Mouse (Mus musculus) midbrain, embryonic 12.5 days (tissue): ENCODE measurements around the gene Syk. TPM values are rescaled to one million over a fixed set of nuclear protein-coding genes. Genes with fewer than 3 reads are reported as not detected.

Source experiments
- ATAC-seq: fragments of 200-750 bp; cut with Nextera tagmentation; 2 replicates; pipeline ENCODE4 v1.8.0; 2017; ENCODE audit warnings: low read depth, moderate TSS enrichment, moderate library complexity; ENCODE audit not compliant: low FRiP score
- H3K27ac ChIP-seq: fragments of 300-500 bp; sonication (generic); replicated peaks from 2 replicates; pipeline ENCODE4 v1.5.1; 2016; ENCODE audit warnings: mild to moderate bottlenecking
- H3K27me3 ChIP-seq: fragments of 300-500 bp; sonication (generic); 2 replicates; pipeline ENCODE4 v1.6.1; 2016; ENCODE audit warnings: mild to moderate bottlenecking
- H3K36me3 ChIP-seq: fragments of 300-500 bp; sonication (generic); 2 replicates; pipeline ENCODE4 v1.6.1; 2016
- H3K4me1 ChIP-seq: fragments of 300-500 bp; sonication (generic); 2 replicates; pipeline ENCODE4 v1.6.1; 2016
- H3K4me2 ChIP-seq: fragments of 300-500 bp; sonication (generic); replicated peaks from 2 replicates; pipeline ENCODE4 v1.6.1; 2016; ENCODE audit warnings: mild to moderate bottlenecking, moderate library complexity
- H3K4me3 ChIP-seq: fragments of 300-500 bp; sonication (generic); 2 replicates; pipeline ENCODE4 v1.5.1; 2016; ENCODE audit warnings: mild to moderate bottlenecking
- H3K9ac ChIP-seq: fragments of 300-500 bp; sonication (generic); replicated peaks from 2 replicates; pipeline ENCODE4 v1.6.1; 2016; ENCODE audit warnings: mild to moderate bottlenecking, moderate library complexity
- H3K9me3 ChIP-seq: fragments of 300-500 bp; sonication (generic); 2 replicates; pipeline ENCODE4 v1.6.1; 2016; ENCODE audit warnings: mild to moderate bottlenecking
- WGBS: fragments of 180-500 bp; shearing (Covaris S2); methylation state at CpG from one replicate; pipeline ENCODE4 v1.1.7; 2016; 5-methylcytosine and 5-hydroxymethylcytosine counted together
- polyA plus RNA-seq: library from polyadenylated mRNA; unstranded; fragments of >200 nt; fragmentation: Nextera tagmentation; extraction: Ambion mirVana; gene quantifications from 2 replicates; pipeline ENCODE4 v1.2.1, GENCODE M21; 2016

Gene Syk
- polyA plus RNA-seq, 1 experiment from 2014 or later: 3.2 TPM

DNA sequence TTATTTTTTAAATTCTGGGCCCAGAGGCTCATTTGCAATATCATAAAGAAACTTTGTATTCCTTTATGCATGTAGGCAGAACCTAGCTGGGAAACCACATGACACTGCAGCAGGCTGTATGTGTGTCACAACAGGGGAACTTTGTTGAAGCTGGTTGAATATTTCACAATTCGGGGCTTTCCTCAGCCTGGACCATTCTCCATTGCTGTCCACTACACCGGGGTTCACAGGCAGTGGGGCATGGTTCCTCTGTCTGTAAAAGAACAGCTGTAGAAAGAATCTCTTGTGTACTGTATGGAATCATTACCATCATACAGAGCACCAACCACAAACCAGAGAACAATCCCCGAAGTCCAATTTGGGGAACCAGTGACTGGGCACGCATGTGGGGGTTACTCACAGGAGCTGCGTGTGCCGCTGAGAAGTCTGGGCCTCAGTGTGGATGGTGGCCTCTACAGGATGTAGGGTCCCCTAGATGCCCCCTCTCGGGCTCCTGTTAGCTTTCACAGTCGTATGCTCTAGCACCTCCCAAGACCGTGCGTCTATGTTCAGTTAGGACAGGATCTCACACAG, 53.3 kb downstream of the Syk start:
- H3K4me3 ChIP-seq: no peak overlapping the region
- ATAC-seq: no peak
- H3K4me1 ChIP-seq: no peaks in the 10 kb centered on the region
- H3K4me2 ChIP-seq: no peak overlapping the region
- H3K9ac ChIP-seq: no peak overlapping the region
- H3K27ac ChIP-seq: no peak overlapping the region
- no peaks in the 10 kb centered on the region; the same call in 1 of the 2 replicates for H3K27me3 ChIP-seq
- no peaks in the 10 kb centered on the region for H3K36me3 ChIP-seq
- 86% methylated on average over 10 of the region's 10 CpGs for WGBS
- H3K9me3 ChIP-seq: no peaks in the 10 kb centered on the region

DNA sequence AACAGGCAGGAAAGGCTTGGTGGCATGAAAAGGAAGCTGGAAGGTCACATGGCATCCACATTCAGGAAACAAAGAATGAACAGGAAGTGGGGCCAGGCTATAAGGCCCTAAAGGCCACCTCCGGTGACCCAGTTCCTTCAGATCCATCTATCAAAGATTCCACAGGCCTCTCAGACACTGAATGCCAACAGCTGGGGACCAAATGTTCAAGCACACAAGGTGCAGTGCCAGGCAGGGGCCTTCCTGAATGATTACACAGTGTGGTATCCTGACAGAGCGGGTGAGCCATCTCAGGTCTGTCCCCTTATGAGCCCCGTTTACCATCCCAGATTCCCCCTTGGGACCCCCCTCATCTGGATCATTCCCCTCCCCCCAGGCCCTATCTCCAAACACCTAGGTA, 63.6 kb downstream of the Syk start:
- Histone ChIP-seq H3K36me3 (no peaks in the 10 kb centered on the region), H3K4me1 (no peaks in the 10 kb centered on the region), H3K9me3 (no peaks in the 10 kb centered on the region), H3K4me2 (no peak overlapping the region), H3K27ac (no peak overlapping the region), H3K9ac (no peak overlapping the region), H3K27me3 (peaks cover 5% of the 10 kb centered on the region; the same call in 1 of the 2 replicates), H3K4me3 (no peak overlapping the region)
- WGBS: 88% methylated on average over 3 of the region's 3 CpGs
- ATAC-seq: no peak

DNA sequence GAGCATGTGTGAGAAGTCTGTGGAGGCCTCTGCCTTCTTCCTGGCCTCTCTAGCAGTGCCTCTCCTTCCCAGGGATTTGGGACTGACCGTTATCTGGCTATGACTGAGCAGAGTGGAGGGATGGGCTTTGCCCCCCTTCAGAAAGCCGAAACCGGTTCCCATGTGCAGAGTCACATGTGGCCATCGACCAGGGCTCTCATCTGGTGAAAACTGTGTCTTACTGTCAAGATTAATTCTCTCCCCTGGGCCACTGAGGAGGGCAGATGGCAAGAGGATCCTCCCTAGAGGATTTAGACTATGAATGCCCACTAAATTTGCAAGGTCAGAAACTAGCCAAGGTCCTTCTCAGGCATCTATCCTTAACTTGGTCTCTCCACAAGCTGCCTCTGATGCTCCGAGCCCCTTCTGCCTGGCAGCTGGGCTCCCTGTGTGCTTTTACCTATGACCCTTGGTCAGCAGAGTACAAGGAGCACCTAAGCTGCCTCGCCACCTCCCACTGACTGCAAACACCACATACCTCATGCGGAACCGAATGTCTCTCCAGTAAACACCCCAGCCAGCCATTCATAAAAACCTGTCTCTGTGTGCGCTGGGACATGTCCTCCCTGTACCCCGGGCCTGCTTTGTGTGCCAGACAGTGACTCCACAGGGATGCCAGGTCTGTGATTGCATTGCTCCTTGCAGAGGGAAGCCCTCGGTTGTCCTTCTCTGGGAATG, 65.2 kb downstream of the Syk start:
- Histone ChIP-seq H3K9me3 (no peaks in the 10 kb centered on the region), H3K27ac (no peak overlapping the region), H3K4me3 (no peak overlapping the region), H3K4me2 (no peak overlapping the region), H3K9ac (no peak overlapping the region), H3K27me3 (peaks cover 5% of the 10 kb centered on the region; the same call in 1 of the 2 replicates), H3K36me3 (no peaks in the 10 kb centered on the region), H3K4me1 (no peaks in the 10 kb centered on the region)
- no peak for ATAC-seq
- WGBS: 58% methylated on average over 11 of the region's 11 CpGs

DNA sequence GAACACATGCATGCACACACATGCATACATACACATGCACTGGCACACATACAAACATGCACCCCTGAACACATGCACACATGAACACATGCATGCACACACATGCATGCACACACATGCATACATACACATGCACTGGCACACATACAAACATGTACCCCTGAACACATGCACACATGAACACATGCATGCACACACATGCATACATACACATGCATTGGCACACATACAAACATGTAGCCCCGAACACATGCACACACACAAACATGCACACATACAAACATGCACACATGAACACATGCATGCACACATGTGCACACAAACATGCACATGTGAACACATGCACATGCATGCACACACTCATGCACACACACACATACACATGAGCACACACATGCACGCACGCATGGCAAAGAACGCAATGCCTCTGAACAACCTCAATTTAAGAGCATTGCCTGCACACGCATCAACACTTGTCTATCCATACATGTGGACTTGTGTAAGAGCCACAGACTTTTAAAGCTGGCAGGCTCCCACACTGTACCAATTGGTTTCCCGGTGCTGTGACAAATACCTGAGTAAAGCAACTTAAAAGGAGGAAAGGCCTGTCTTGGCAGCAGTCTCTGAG, 66.9 kb downstream of the Syk start:
- Histone ChIP-seq H3K4me3 (no peak overlapping the region), H3K4me2 (no peak overlapping the region), H3K4me1 (no peaks in the 10 kb centered on the region; the same call in 1 of the 2 replicates), H3K9me3 (no peaks in the 10 kb centered on the region), H3K36me3 (no peaks in the 10 kb centered on the region), H3K27me3 (peaks cover 5% of the 10 kb centered on the region; the same call in 1 of the 2 replicates), H3K27ac (no peak overlapping the region), H3K9ac (no peak overlapping the region)
- no peak for ATAC-seq
- WGBS: 91% methylated on average over 6 of the region's 6 CpGs

DNA sequence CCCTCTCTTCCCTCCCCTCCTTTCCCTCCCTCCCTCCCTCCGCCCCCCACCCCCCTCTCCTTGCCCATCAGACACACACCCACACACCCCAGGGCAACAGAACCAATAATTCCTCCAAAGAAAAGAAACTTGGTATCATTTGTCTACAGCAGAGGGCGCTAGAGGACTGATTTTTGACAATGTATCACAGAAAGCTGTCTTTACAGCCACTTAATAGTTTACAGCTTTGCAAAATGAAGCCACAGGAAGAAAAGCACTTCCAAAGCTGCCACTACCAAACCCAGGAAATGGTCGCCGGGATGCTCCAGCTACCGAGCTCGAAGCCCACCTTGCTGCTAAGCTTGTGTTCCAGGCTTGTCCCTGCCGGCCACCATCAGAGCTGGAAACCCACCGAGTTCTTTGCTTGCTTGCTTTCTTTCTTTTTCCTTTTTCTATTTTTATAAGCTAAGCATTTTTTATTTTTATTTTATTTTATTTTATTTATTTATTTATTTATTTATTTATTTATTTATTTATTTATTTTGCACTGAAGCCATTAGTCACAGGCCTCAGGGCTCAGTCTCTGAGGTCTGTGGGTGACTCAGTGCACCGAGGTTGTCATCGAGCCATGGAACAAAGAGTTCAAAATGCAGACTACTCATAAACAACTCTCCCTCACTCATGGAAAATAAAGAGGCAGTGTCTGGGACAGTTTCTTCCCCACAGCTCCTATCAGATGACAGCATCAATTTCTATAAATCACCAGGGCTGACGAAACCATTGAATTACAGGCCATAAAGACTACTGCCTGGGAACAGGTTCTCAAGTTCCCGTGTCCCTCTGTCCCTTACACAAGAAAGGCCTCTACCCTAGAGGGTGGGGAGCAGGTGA, 68.6 kb downstream of the Syk start:
- WGBS: 56% methylated on average over 11 of the region's 12 CpGs
- no peak for ATAC-seq
- H3K36me3 ChIP-seq: no peaks in the 10 kb centered on the region
- H3K9ac ChIP-seq: no peak overlapping the region
- H3K27ac ChIP-seq: no peak overlapping the region
- no peak overlapping the region for H3K4me2 ChIP-seq
- peaks cover 18% of the 10 kb centered on the region for H3K27me3 ChIP-seq
- no peaks in the 10 kb centered on the region; the same call in 1 of the 2 replicates for H3K4me1 ChIP-seq
- H3K4me3 ChIP-seq: no peak overlapping the region
- H3K9me3 ChIP-seq: no peaks in the 10 kb centered on the region

DNA sequence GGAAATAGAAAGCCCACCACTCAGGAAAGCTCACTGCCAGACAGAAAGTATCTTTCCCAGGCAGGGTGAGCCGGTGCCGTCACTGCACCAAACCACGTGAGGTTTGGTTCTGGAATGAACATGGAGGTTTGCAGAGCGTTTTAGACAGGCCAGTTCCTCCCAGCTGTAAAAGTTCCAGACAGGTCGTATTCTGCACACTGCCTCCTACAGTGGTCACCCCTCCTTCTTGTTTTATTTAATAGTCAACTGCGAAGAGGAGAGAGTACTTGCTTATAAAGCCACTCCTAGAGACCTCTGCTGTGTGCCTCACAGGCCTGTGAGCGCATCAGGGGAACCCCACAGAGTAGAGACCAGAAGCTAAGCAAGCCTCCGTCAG, 69.3 kb downstream of the Syk start:
- Histone ChIP-seq H3K4me3 (no peak overlapping the region), H3K9me3 (no peaks in the 10 kb centered on the region), H3K9ac (no peak overlapping the region), H3K4me1 (no peaks in the 10 kb centered on the region; the same call in 1 of the 2 replicates), H3K27ac (no peak overlapping the region), H3K36me3 (no peaks in the 10 kb centered on the region), H3K4me2 (no peak overlapping the region), H3K27me3 (peaks cover 18% of the 10 kb centered on the region)
- 89% methylated on average over 8 of the region's 8 CpGs for WGBS
- no peak for ATAC-seq

DNA sequence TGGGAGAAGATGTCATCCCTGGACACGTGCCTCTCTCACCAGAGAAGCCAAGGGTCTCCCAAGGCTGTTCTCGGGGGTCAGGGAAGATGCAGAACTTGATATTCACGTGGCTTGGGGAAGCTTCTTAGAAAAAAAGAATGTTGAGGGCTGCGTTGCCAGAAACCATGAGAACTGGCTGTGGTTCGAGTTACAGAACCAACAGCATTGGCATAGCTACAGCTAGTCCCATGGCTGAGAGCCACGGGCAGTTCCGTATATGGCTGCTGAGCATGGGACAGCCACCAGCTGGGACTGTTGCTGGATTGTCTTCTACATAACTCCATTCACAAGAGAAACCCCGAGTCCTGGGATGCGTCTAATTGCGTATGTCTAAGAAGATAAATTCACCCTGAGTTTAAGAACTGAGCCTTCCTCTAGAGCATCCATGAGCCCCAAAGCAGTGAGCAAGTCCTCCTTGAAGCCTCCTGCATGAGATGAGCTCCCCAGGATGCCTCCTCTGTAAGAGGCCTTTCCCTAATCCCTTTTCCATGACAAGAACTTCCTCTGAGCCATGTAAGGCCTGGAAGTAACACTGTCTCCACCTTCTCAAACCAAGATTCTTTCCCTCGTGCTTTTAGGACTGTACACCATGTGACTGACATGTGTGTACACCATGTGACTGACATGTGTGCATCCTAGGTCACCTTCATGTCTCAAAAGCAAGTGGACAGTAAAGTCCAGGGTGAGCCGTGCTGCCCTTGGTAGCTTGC, 71.3 kb downstream of the Syk start:
- Histone ChIP-seq H3K27ac (no peak overlapping the region), H3K9ac (no peak overlapping the region), H3K27me3 (peaks cover 22% of the 10 kb centered on the region), H3K4me1 (no peaks in the 10 kb centered on the region; the same call in 1 of the 2 replicates), H3K36me3 (no peaks in the 10 kb centered on the region), H3K9me3 (no peaks in the 10 kb centered on the region), H3K4me2 (no peak overlapping the region), H3K4me3 (no peak overlapping the region)
- no peak for ATAC-seq
- 86% methylated on average over 12 of the region's 12 CpGs for WGBS

DNA sequence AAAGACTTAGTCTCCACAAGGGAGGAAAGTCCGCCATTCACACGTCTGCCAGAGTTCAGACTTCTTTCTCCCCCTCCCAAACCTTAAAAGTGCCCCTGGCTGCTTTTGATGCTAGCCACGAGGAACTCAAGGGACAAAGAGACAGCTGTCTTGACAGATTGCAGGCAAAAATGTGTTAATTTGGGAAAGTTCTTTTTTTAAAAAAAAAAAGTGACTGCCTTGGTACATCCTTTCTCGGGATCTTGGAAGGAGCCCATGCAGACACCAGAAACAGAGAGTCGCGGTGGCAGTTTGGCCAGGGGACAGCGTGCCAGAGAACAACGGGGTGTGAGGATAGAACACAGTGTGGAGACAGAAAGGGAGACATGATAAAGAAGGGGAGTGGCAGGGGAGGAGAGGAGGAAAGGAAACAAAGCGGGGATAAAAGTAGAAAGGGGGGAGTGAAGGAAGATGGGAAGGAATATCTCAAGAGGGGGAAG, 71.9 kb downstream of the Syk start:
- H3K27me3 ChIP-seq: peaks cover 28% of the 10 kb centered on the region
- H3K4me1 ChIP-seq: no peaks in the 10 kb centered on the region; the same call in 1 of the 2 replicates
- H3K36me3 ChIP-seq: no peaks in the 10 kb centered on the region
- WGBS: 40% methylated on average over 9 of the region's 9 CpGs
- H3K9ac ChIP-seq: no peak overlapping the region
- H3K4me2 ChIP-seq: no peak overlapping the region
- ATAC-seq: no peak
- no peaks in the 10 kb centered on the region for H3K9me3 ChIP-seq
- no peak overlapping the region for H3K4me3 ChIP-seq
- no peak overlapping the region for H3K27ac ChIP-seq

DNA sequence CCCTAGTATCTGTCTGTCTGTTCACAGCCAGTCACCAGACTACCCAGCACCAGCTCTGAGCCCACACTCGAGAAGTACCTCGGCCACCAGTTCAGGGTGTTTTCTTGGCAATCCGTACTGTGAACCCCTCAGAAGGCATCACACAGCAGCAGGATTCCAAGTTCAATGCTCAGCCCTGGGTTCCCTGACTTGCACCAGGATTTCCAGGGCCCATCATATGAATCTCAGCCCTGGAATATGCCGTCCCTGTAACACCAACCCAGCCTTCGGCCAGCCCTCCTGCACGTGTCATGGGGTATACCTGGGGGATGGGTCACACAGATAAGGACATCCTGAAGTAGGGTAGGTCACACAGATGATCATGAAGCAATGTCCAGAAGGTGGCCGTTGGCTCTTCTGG, 75.0 kb downstream of the Syk start:
- H3K9ac ChIP-seq: no peak overlapping the region
- H3K27ac ChIP-seq: no peak overlapping the region
- H3K4me2 ChIP-seq: no peak overlapping the region
- peaks cover 29% of the 10 kb centered on the region for H3K27me3 ChIP-seq
- 90% methylated on average over 7 of the region's 7 CpGs for WGBS
- no peaks in the 10 kb centered on the region for H3K36me3 ChIP-seq
- H3K4me1 ChIP-seq: no peaks in the 10 kb centered on the region; the same call in 1 of the 2 replicates
- no peak overlapping the region for H3K4me3 ChIP-seq
- H3K9me3 ChIP-seq: no peaks in the 10 kb centered on the region
- ATAC-seq: no peak

DNA sequence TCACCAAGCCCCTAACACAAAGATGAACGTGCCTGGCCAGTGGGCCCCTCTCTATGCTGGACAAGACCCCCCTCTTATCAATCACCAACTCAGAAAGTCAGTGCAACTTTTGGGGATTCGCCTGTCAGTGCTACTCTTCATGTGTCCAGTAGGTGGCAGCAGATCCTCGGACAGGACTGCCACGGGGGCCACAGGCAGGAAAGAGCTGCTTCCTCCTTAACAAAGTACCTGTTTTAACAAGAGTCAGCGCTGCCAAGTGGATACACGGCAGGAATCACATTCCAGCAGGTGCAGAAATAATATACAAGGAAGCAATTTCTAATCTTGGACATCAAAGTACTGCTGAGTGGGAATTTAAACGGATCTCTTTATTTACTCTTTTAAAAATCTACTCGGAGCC, 75.5 kb downstream of the Syk start:
- no peak overlapping the region for H3K27ac ChIP-seq
- no peak for ATAC-seq
- 15% methylated on average over 8 of the region's 8 CpGs for WGBS

DNA sequence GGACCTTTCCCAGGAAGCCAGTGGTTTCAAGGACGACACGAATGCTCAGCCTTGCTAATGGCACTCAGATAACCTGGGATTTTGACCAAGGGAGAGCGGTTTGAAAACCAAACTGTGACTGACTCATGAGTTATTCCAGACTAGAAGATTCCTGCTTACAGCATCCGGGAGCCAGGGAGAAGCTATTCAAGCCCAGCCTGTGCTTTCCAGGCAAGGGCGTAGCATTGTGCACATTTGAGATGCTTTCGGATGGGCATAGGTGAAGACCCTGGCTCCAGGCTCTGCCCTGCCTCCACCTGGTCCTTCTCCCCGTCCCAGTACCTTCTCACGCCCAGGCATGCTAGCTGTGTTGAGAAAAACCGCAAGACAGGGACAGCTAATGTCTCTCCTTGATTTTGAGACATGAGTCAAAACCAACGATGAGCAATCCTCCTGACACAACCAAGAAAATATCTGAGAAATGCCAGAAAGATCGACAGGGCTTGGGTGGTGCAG, 76.2 kb downstream of the Syk start:
- H3K4me3 ChIP-seq: no peak overlapping the region
- no peak overlapping the region for H3K4me2 ChIP-seq
- H3K36me3 ChIP-seq: no peaks in the 10 kb centered on the region
- H3K27ac ChIP-seq: no peak overlapping the region
- no peak overlapping the region for H3K9ac ChIP-seq
- no peaks in the 10 kb centered on the region; the same call in 1 of the 2 replicates for H3K4me1 ChIP-seq
- ATAC-seq: no peak
- peaks cover 29% of the 10 kb centered on the region for H3K27me3 ChIP-seq
- H3K9me3 ChIP-seq: no peaks in the 10 kb centered on the region
- 89% methylated on average over 11 of the region's 11 CpGs for WGBS

More for the DNA sequence above, 75.5 kb downstream of the Syk start:
- H3K4me1 ChIP-seq: no peaks in the 10 kb centered on the region; the same call in 1 of the 2 replicates
- no peaks in the 10 kb centered on the region for H3K9me3 ChIP-seq
- no peak overlapping the region for H3K4me2 ChIP-seq
- H3K36me3 ChIP-seq: no peaks in the 10 kb centered on the region
- peaks cover 29% of the 10 kb centered on the region for H3K27me3 ChIP-seq
- no peak overlapping the region for H3K9ac ChIP-seq
- H3K4me3 ChIP-seq: no peak overlapping the region
